Mouse (Mus musculus) C2C12 (cell line): ENCODE results near the gene Lgals8.

ENCODE experiments used
- CEBPB ChIP-seq: IDR thresholded peaks from one replicate; pipeline ENCODE4 v1.6.1; 2011; ENCODE audit warnings: low read depth, mild to moderate bottlenecking, control low read depth, moderate library complexity
- CTCF ChIP-seq: IDR thresholded peaks from one replicate; pipeline ENCODE4 v1.5.1; 2011; ENCODE audit not compliant: control insufficient read depth, insufficient read depth, insufficient read length
- FOSL1 ChIP-seq: IDR thresholded peaks from one replicate; pipeline ENCODE4 v1.8.0; 2011; ENCODE audit warnings: mild to moderate bottlenecking, low read length; ENCODE audit not compliant: poor library complexity, insufficient read depth, severe bottlenecking
- MAX ChIP-seq: IDR thresholded peaks from one replicate; pipeline ENCODE4 v1.6.1; 2011; ENCODE audit warnings: mild to moderate bottlenecking, control low read depth
- MYOD1 ChIP-seq: IDR thresholded peaks from one replicate; pipeline ENCODE4 v1.6.1; 2011; ENCODE audit warnings: low read depth; ENCODE audit not compliant: control insufficient read depth, insufficient read length
- USF1 ChIP-seq: IDR thresholded peaks from one replicate; pipeline ENCODE4 v1.6.1; 2011; ENCODE audit warnings: low read depth, mild to moderate bottlenecking, control low read depth, moderate library complexity

GRCm38 (mm10) chr13:12476886-12477285, 12.1 kb upstream of the Lgals8 start:
- no peak for TF ChIP-seq CTCF
- no peak for TF ChIP-seq MYOD1
- no peak for TF ChIP-seq MAX
- TF ChIP-seq USF1 = no peak
- no peak for TF ChIP-seq CEBPB
- TF ChIP-seq FOSL1 = no peak
